11 mouse cellular contexts compared by ENCODE assay signal in the genomic region with DNA sequence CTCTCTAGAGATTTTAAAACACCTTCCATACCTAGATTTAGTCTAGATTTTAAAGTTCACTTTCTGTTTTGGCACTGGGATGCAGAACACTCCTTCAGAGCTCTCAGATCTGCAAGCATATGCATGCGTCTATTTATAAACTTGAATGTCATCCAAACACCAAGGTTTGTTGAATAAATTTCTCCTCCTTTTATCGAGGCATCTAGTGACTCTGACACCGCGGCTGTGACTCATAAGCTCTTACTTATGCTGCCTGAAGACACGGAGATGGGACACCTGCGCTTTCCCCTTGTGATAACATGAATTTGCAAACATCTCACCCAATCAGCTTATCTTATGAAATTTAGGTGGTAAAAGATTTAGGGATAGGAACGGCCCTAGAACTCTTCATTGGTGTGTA.
DNase-seq lines count a peak whose midpoint lies in the region; ATAC-seq lines count a peak whose summit lies in the region.
"Had no signal": no experiment of that assay in that cellular context is flagged by ENCODE, and none has a peak within 500 bp of the region (broad histone marks: within the 10 kb centered on the region; RNA-seq: fewer than 3 reads in every experiment).

No protein-coding gene starts in this region.

- peak; percentile 90 for ATAC-seq in frontal cortex, adult (ENCODE audit: low TSS enrichment)

- peak; percentile 9 for DNase-seq in adrenal gland, postnatal 10 days
- no peak for DNase-seq in adrenal gland, adult 18-20 months (ENCODE audit: low spot score in 2 of 2)
- no peak for DNase-seq in frontal cortex, postnatal 25 days (ENCODE audit: low spot score in 2 of 2)
- peak; percentile 36 to 49 for DNase-seq in left cerebral cortex, adult 18-20 months (ENCODE audit: low spot score in 2 of 2)
- DNase-seq in left cerebral cortex, postnatal 4 days: no peak
- DNase-seq in right cerebral cortex, adult 2 months (ENCODE audit: low spot score in 2 of 2): peak; percentile 55 to 56
- DNase-seq in lung, postnatal 36 days: no peak
- DNase-seq: B cell, adult 2 months; heart, postnatal 4 days; kidney, postnatal 25 days had no signal

- intact Hi-C loops in left cerebral cortex, postnatal 4 days (cut with DNase I): no loop called here

Comparison
In these comparisons a context has a peak if more than half of its experiments do, and no peak if none do; other contexts are left out.
1. DNase-seq: peak in adrenal gland, postnatal 10 days (single experiment), left cerebral cortex, adult 18-20 months (2 of 2) and right cerebral cortex, adult 2 months (2 of 2); none in adrenal gland, adult 18-20 months (0 of 2), frontal cortex, postnatal 25 days (0 of 2), left cerebral cortex, postnatal 4 days (single experiment) and lung, postnatal 36 days (single experiment).